Mouse (Mus musculus) thymus, postnatal 4 days (tissue): ENCODE data around the gene Slc22a12.
A peak's percentile ranks its signal among the peaks of the same experiment; 100 is the strongest.

Experiments used
- DNase-seq: peaks from one replicate; pipeline ENCODE4 v3.0.0; 2021

Slc22a12 gene

DNA sequence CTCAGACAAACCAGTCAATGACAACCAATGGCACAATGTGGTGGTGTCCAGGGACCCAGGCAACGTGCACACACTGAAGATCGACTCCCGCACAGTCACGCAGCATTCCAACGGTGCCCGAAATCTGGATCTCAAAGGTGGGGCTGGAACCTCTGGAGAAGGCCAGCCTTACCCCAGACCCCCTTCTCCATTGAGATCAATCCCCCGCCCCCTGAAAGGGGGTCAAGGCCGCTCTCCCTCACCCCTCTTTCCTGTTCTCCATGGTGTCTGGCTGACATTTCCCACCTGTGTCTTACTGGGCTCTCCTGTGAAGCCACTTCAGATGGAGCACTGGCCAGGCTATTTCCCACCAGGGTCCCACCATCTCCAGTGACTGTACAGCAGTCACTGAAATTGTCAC, 51.3 kb downstream of the Slc22a12 start:
- no peak for DNase-seq

DNA sequence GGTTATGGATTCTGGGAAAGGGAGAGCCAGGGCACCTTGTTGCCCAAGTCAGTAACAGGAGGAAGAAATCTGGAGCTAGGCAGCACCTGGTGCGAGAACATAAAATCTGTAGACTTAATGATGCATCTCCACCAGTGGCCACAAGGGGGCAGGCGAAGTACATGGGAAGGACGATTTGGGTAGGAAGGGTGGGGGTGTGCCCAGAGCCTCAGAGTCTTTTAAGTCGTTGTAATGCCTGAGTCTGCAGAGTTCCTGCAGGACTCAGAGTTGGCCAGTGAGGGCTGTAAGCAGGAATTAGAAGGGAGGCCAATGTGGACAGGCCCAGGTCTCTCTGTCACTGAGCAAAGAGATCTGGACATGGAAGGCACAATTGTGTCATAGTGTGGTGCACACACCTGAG, 53.8 kb downstream of the Slc22a12 start:
- peak; percentile 93 for DNase-seq
